Mouse (Mus musculus): ENCODE measurements around the gene Mob3c.

The Mob3c gene

DNA sequence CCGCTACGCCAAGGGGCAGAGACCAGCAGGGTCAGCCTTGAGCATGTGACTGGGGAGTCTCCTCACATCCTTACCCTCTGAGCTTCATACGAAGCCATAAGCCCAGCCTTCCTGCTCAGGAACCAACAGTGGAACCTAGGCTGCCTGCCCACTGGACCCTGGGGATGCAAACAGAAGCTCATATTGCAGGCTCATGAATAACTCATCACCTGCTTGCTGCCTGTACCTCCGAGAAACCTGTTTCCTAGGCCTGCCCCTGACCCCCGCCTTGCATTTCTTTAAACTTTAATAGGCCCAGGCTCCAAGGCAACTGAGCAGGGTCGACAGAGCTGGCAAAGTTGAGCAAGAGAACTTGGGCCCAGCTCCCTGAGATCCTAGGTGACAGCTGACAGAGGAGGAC is 56.1 kb downstream of the Mob3c start, which contains the start of gene Kncn:
TSS of gene Kncn (plus strand) at position 379 of the 400 bp plus-strand sequence.
- DNase-seq: no peak
